Mouse (Mus musculus) G1E (cell line): ENCODE measurements around the gene Pms1.

ENCODE experiments used
- CTCF ChIP-seq: IDR thresholded peaks from 2 replicates; pipeline ENCODE4 v1.5.1; 2012; ENCODE audit warnings: low read depth, low read length, inconsistent platforms, mixed read lengths
- POLR2AphosphoS5 ChIP-seq: IDR thresholded peaks from 2 replicates; pipeline ENCODE4 v1.6.1; 2012; ENCODE audit warnings: low read depth, low read length, inconsistent platforms; ENCODE audit not compliant: insufficient replicate concordance

- TF ChIP-seq CTCF (no peak), POLR2AphosphoS5 (no peak)
Observed at GRCm38 (mm10) chr1:53291197-53291596, 5.6 kb downstream of the Pms1 start.
